Mouse (Mus musculus) forebrain, embryonic 14.5 days (tissue): ENCODE data around the gene Eif4g3. TPM values are rescaled to one million over a fixed set of nuclear protein-coding genes. Genes with fewer than 3 reads are reported as not detected.

ENCODE experiments used
- ATAC-seq: fragments of 200-750 bp; cut with Nextera tagmentation; 2 replicates; pipeline ENCODE4 v1.8.0; 2017; ENCODE audit warnings: mild to moderate bottlenecking, moderate library complexity
- DNase-seq: peaks from one replicate; pipeline ENCODE4 v3.0.0-alpha.2; 2015; ENCODE audit warnings: low spot score
- H3K27ac ChIP-seq: fragments of 300-500 bp; sonication (generic); 2 replicates; pipeline ENCODE4 v1.5.1; 2014; ENCODE audit warnings: low read depth, mild to moderate bottlenecking, control low read depth, low read length, moderate library complexity
- H3K27me3 ChIP-seq: fragments of 300-500 bp; sonication (generic); replicated peaks from 2 replicates; pipeline ENCODE4 v1.6.1; 2014; ENCODE audit warnings: low read length, control low read depth, mixed read lengths; ENCODE audit not compliant: control insufficient read depth, insufficient read depth
- H3K36me3 ChIP-seq: fragments of 300-500 bp; sonication (generic); 2 replicates; pipeline ENCODE4 v1.6.1; 2014; ENCODE audit warnings: low read length, control low read depth; ENCODE audit not compliant: control insufficient read depth, insufficient read depth
- H3K4me1 ChIP-seq: fragments of 300-500 bp; sonication (generic); 2 replicates; pipeline ENCODE4 v1.6.1; 2014; ENCODE audit warnings: antibody characterized with exemption, low read length, control low read depth; ENCODE audit not compliant: control insufficient read depth, insufficient read depth
- H3K4me2 ChIP-seq: fragments of 300-500 bp; sonication (generic); 2 replicates; pipeline ENCODE4 v1.6.1; 2014; ENCODE audit warnings: mild to moderate bottlenecking, control low read depth, low read length
- H3K4me3 ChIP-seq: fragments of 300-500 bp; sonication (generic); 2 replicates; pipeline ENCODE4 v1.5.1; 2014; ENCODE audit warnings: low read depth, low read length, control low read depth
- H3K9ac ChIP-seq: fragments of 300-500 bp; sonication (generic); 2 replicates; pipeline ENCODE4 v1.6.1; 2014; ENCODE audit warnings: mild to moderate bottlenecking, low read length, control low read depth, moderate library complexity
- H3K9me3 ChIP-seq: fragments of 300-500 bp; sonication (generic); replicated peaks from 2 replicates; pipeline ENCODE4 v1.6.1; 2016; ENCODE audit warnings: low read length, control low read depth, mixed read lengths; ENCODE audit not compliant: control insufficient read depth
- WGBS: fragments of 180-500 bp; shearing (Covaris S2); extraction: QIAGEN DNeasy Blood & Tissue Kit; methylation state at CpG from one replicate; pipeline ENCODE4 v1.1.7; 2014; 5-methylcytosine and 5-hydroxymethylcytosine counted together
- polyA plus RNA-seq: library from polyadenylated mRNA; unstranded; fragments of >200 nt; fragmentation: Nextera tagmentation; extraction: Ambion mirVana; gene quantifications from 2 replicates; pipeline ENCODE4 v1.2.1, GENCODE M21; 2014

Eif4g3 gene
- polyA plus RNA-seq, 1 experiment from 2014 or later, result 31.6 TPM

GRCm38 (mm10) chr4:138067858-138068257, 75.0 kb downstream of the Eif4g3 start:
- 0 out of 2 replicates have a peak overlapping the region, but pooled peaks have one; percentile 18 for H3K27ac ChIP-seq
- H3K27me3 ChIP-seq, result no peaks in the 10 kb centered on the region
- no peak for DNase-seq

GRCm38 (mm10) chr4:138068598-138068997, 75.8 kb downstream of the Eif4g3 start:
- ATAC-seq, result no peak
- peak; percentile 83 for DNase-seq
- peaks cover 15% of the 10 kb centered on the region; the same call in 1 of the 2 replicates for H3K4me1 ChIP-seq
- H3K36me3 ChIP-seq, result peaks cover 28% of the 10 kb centered on the region
- H3K9ac ChIP-seq, result no peak overlapping the region
- H3K27ac ChIP-seq, result 0 out of 2 replicates have a peak overlapping the region, but pooled peaks have one; percentile 18
- no peak overlapping the region for H3K4me2 ChIP-seq
- 50% methylated on average over 2 of the region's 2 CpGs for WGBS
- no peaks in the 10 kb centered on the region for H3K9me3 ChIP-seq
- H3K4me3 ChIP-seq, result no peak overlapping the region
- H3K27me3 ChIP-seq, result no peaks in the 10 kb centered on the region

More at GRCm38 (mm10) chr4:138067858-138068257, 75.0 kb downstream of the Eif4g3 start:
- Histone ChIP-seq H3K9me3 (no peaks in the 10 kb centered on the region), H3K4me1 (peaks cover 14% of the 10 kb centered on the region; the same call in 1 of the 2 replicates), H3K4me2 (no peak overlapping the region), H3K4me3 (no peak overlapping the region), H3K9ac (no peak overlapping the region), H3K36me3 (peaks cover 28% of the 10 kb centered on the region)
- no peak for ATAC-seq
- 82% methylated on average over 3 of the region's 3 CpGs for WGBS

DNA sequence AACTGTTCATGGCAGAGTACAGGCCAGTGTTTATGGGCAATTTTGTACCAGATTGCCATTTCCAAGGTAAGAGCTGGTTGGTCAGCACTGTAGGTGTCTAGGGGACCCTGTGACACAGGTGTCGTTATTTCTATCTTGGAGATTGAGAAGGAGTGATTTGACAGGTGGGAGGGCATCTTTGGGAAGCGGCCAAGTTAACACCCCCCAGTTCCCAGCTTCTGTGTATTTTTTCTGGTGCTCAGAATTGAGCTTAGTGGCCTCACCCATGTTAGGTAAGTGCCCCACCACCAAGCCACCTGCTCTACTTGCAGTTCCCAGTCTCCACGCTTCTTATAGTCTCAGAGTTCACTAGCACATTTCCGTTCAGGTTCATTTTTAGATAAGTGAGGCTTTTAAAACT, 76.5 kb downstream of the Eif4g3 start:
- H3K27me3 ChIP-seq, result no peaks in the 10 kb centered on the region

DNA sequence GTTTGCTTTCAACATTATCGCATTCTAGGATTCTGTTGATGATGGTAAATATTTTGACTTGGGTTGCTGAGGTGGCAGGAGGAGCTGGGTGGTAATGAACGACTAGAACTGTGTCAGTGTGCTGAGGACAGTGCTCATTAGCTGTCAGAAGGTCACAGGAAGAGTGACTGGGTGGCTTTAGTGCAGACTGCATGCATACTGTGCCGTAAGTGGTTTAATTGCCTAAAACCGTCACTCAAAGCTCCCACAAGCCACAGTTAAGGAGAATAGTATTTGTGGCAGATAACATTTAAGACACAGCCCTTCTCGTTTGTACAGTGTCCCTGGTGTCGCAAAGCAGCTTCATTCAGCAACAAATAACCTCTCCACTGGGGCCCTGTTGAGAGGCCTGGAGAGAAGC, 78.7 kb downstream of the Eif4g3 start:
- DNase-seq (peak; percentile 47), ATAC-seq (peak; percentile 23; the same call in 1 of the 2 replicates)
- H3K4me2 ChIP-seq, result no peak overlapping the region
- no peak overlapping the region for H3K9ac ChIP-seq
- 25% methylated on average over 6 of the region's 6 CpGs for WGBS
- no peaks in the 10 kb centered on the region for H3K27me3 ChIP-seq
- peaks cover 16% of the 10 kb centered on the region; the same call in 1 of the 2 replicates for H3K4me1 ChIP-seq
- peaks cover 18% of the 10 kb centered on the region for H3K36me3 ChIP-seq
- no peaks in the 10 kb centered on the region for H3K9me3 ChIP-seq
- H3K4me3 ChIP-seq, result no peak overlapping the region
- 0 out of 2 replicates have a peak overlapping the region, but pooled peaks have one; percentile 3 for H3K27ac ChIP-seq

More for the DNA sequence above, 76.5 kb downstream of the Eif4g3 start:
- Histone ChIP-seq H3K9me3 (no peaks in the 10 kb centered on the region), H3K4me3 (no peak overlapping the region), H3K36me3 (peaks cover 28% of the 10 kb centered on the region), H3K4me1 (peaks cover 16% of the 10 kb centered on the region; the same call in 1 of the 2 replicates), H3K9ac (no peak overlapping the region), H3K27ac (no peak overlapping the region), H3K4me2 (no peak overlapping the region)
- ATAC-seq (no peak), DNase-seq (no peak)
- WGBS, result 84% methylated on average over 4 of the region's 4 CpGs

DNA sequence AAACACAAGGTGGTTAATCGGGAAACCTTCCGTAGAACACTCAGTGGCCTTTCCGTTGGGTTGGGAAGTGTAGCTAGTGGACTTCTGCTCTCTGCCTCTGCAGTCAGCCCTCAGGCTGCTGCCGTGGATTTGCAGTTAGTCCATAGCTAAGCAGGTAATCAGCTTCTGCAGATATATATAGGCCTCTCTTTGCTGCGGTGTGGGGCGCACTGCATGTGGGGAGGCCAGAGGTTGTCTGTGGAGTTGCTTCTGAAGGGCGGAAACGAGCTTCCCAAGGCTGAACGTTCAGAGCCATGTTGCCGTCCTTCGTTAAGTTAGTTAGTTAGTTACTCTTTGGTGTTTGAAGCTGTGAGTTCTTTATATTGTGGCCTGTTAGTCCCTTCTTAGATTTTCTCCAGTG, 80.3 kb downstream of the Eif4g3 start:
- Histone ChIP-seq H3K4me3 (no peak overlapping the region), H3K4me1 (peaks cover 14% of the 10 kb centered on the region; the same call in 1 of the 2 replicates), H3K9ac (no peak overlapping the region), H3K36me3 (peaks cover 14% of the 10 kb centered on the region), H3K9me3 (no peaks in the 10 kb centered on the region), H3K27me3 (no peaks in the 10 kb centered on the region), H3K27ac (no peak overlapping the region), H3K4me2 (no peak overlapping the region)
- ATAC-seq, result no peak
- no peak for DNase-seq
- WGBS, result 72% methylated on average over 11 of the region's 11 CpGs

- Histone ChIP-seq H3K4me3 (no peak overlapping the region), H3K36me3 (peaks cover 12% of the 10 kb centered on the region; the same call in 1 of the 2 replicates), H3K4me2 (no peak overlapping the region), H3K4me1 (peaks cover 9% of the 10 kb centered on the region; the same call in 1 of the 2 replicates), H3K9me3 (no peaks in the 10 kb centered on the region), H3K9ac (no peak overlapping the region), H3K27me3 (no peaks in the 10 kb centered on the region), H3K27ac (no peak overlapping the region; the same call in 1 of the 2 replicates)
- ATAC-seq, result no peak
- 72% methylated on average over 7 of the region's 7 CpGs for WGBS
- no peak for DNase-seq
Observed at GRCm38 (mm10) chr4:138073531-138073930, 80.7 kb downstream of the Eif4g3 start.

GRCm38 (mm10) chr4:138074896-138075584, 82.2 kb downstream of the Eif4g3 start:
- no peak for ATAC-seq
- 70% methylated on average over 6 of the region's 6 CpGs for WGBS

DNA sequence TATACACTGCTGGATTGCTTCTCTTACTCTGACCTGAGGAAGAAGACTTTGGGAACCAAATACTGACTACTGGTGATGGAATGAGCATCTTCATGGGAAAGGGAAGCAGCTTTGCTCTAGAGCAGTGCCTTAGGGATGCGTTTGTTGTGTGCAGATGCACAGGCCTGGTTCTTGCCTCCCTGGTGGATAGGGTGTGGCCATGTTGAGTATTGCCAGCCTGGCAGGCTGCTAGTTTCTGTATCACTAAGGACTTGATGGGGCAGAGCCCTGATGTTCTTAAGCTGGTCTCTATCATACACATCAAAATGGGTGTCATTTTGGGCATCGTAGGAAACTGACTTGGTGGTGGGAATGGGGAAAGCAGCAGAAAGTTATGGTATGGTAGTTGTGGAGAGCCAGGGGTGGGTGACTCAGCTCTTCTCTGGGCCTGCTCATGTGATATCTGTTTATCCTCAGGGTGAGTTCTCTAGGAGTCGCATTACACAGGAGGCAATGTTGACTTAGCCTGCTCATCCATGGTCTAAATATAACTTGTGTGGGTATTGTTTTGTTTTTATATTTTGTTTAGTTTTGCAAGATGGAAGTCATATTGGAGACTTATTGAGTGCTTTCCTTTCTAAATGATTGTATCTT, 85.0 kb downstream of the Eif4g3 start:
- no peak for ATAC-seq

More at GRCm38 (mm10) chr4:138074896-138075584, 82.2 kb downstream of the Eif4g3 start:
- H3K9me3 ChIP-seq, result no peaks in the 10 kb centered on the region
- H3K4me3 ChIP-seq, result no peak overlapping the region
- H3K4me1 ChIP-seq, result peaks cover 7% of the 10 kb centered on the region; the same call in 1 of the 2 replicates
- H3K4me2 ChIP-seq, result no peak overlapping the region
- H3K27me3 ChIP-seq, result no peaks in the 10 kb centered on the region
- no peak overlapping the region for H3K27ac ChIP-seq
- no peak for DNase-seq
- H3K36me3 ChIP-seq, result peaks cover 10% of the 10 kb centered on the region; the same call in 1 of the 2 replicates
- no peak overlapping the region for H3K9ac ChIP-seq

More for the DNA sequence above, 85.0 kb downstream of the Eif4g3 start:
- Histone ChIP-seq H3K9ac (no peak overlapping the region), H3K4me3 (no peak overlapping the region), H3K27ac (no peak overlapping the region), H3K27me3 (no peaks in the 10 kb centered on the region), H3K36me3 (peaks cover 12% of the 10 kb centered on the region; the same call in 1 of the 2 replicates), H3K4me1 (peaks cover 5% of the 10 kb centered on the region; the same call in 1 of the 2 replicates), H3K9me3 (no peaks in the 10 kb centered on the region), H3K4me2 (no peak overlapping the region)
- WGBS, result 94% methylated on average over 3 of the region's 3 CpGs
- DNase-seq, result no peak
